Mouse (Mus musculus) heart, adult 2 months (tissue): ENCODE results near the gene Nxt2. TPM values are rescaled to one million over a fixed set of nuclear protein-coding genes. Genes with fewer than 3 reads are reported as not detected.
"Not testable (repeated sequence)": the region's sequence is repeated elsewhere in the genome, so short reads cannot be mapped to it uniquely, and the experiment has no call there.

Experiments used
- DNase-seq, 2 experiments: peaks; one replicate each; pipeline ENCODE4 v3.0.0; 2021
- H3K27ac ChIP-seq: fragments of 200-600 bp; 2 replicates; pipeline ENCODE4 v1.8.1; 2022
- H3K27me3 ChIP-seq: fragments of 200-500 bp; 2 replicates; pipeline ENCODE4 v1.6.1; 2012; ENCODE audit warnings: mild to moderate bottlenecking, low read length, inconsistent platforms, mixed read lengths; ENCODE audit not compliant: control insufficient read depth, insufficient read depth
- H3K36me3 ChIP-seq: fragments of 200-500 bp; 2 replicates; pipeline ENCODE4 v1.6.1; 2012; ENCODE audit warnings: low read length, inconsistent platforms; ENCODE audit not compliant: control insufficient read depth, insufficient read depth
- H3K4me1 ChIP-seq: fragments of 200-500 bp; 2 replicates; pipeline ENCODE4 v1.6.1; 2011; ENCODE audit warnings: low read length; ENCODE audit not compliant: control insufficient read depth, insufficient read depth
- H3K4me3 ChIP-seq: fragments of 200-600 bp; 2 replicates; pipeline ENCODE4 v1.8.1; 2022
- H3K79me2 ChIP-seq: fragments of 200-500 bp; replicated peaks from 2 replicates; pipeline ENCODE4 v1.6.1; 2012; ENCODE audit warnings: mild to moderate bottlenecking, inconsistent platforms, low read length, moderate library complexity, mixed read lengths; ENCODE audit not compliant: control insufficient read depth, insufficient read depth
- H3K9ac ChIP-seq: fragments of 200-500 bp; 2 replicates; pipeline ENCODE4 v1.6.1; 2012; ENCODE audit warnings: low read depth, mild to moderate bottlenecking, control low read depth, inconsistent platforms, low read length, mixed read lengths
- CTCF ChIP-seq: fragments of 200-600 bp; IDR thresholded peaks from 2 replicates; pipeline ENCODE4 v1.8.1; 2022; ENCODE audit warnings: antibody characterized with exemption, mild to moderate bottlenecking, moderate library complexity
- EP300 ChIP-seq: fragments of 200-500 bp; IDR thresholded peaks from 2 replicates; pipeline ENCODE4 v1.6.1; 2011; ENCODE audit warnings: low read depth, low read length, control low read depth; ENCODE audit not compliant: insufficient read depth
- POLR2A ChIP-seq: fragments of 200-500 bp; IDR thresholded peaks from 2 replicates; pipeline ENCODE4 v1.6.1; 2011; ENCODE audit warnings: mild to moderate bottlenecking, low read depth, low read length, control low read depth; ENCODE audit not compliant: insufficient read depth
- WGBS: fragments of 180-500 bp; shearing (Covaris S2); methylation state at CpG from one replicate; pipeline ENCODE4 v1.1.7; 2018; 5-methylcytosine and 5-hydroxymethylcytosine counted together
- intact Hi-C: fragments of 180-260 bp; cut with DNase I; formaldehyde crosslinking; loops from one replicate; pipeline ENCODE4 v1.15.1; 2025
- polyA plus RNA-seq: library from polyadenylated mRNA; depleted of rRNA; stranded (reverse); fragments of >200 nt; gene quantifications from 2 replicates; pipeline ENCODE4 v1.2.3, GENCODE M21; 2012
- total RNA-seq, 2 experiments: library from RNA; stranded (reverse); gene quantifications; 2 replicates each; pipeline ENCODE4 v1.2.3; 2021

The Nxt2 gene
- total and polyA plus RNA-seq, 3 experiments: 2.7 to 7.4 (median 6.9) TPM

GRCm38 (mm10) chrX:142195551-142195950 lies 31.0 kb upstream of the Nxt2 start:
- H3K4me3 ChIP-seq: no peak overlapping the region
- WGBS: 48% methylated on average over 1 of the region's 1 CpGs
- no peak overlapping the region for H3K27ac ChIP-seq
- H3K36me3 ChIP-seq: no peaks in the 10 kb centered on the region
- no peak for DNase-seq
- no peak for TF ChIP-seq CTCF
- TF ChIP-seq POLR2A: no peak
- TF ChIP-seq EP300: no peak
- intact Hi-C loops: no loop called here
- H3K79me2 ChIP-seq: no peaks in the 10 kb centered on the region
- no peaks in the 10 kb centered on the region for H3K4me1 ChIP-seq
- H3K27me3 ChIP-seq: no peaks in the 10 kb centered on the region
- no peak overlapping the region for H3K9ac ChIP-seq

- H3K27me3 ChIP-seq: no peaks in the 10 kb centered on the region
- H3K4me1 ChIP-seq: no peaks in the 10 kb centered on the region
- no peaks in the 10 kb centered on the region for H3K36me3 ChIP-seq
- no peak for TF ChIP-seq EP300
- TF ChIP-seq CTCF: no peak
- TF ChIP-seq POLR2A: no peak
- intact Hi-C loops: no loop called here
- DNase-seq: no peak
- no peaks in the 10 kb centered on the region for H3K79me2 ChIP-seq
- no peak within 1 kb of the TSS for H3K4me3 ChIP-seq
- no peak within 1 kb of the TSS for H3K9ac ChIP-seq
- 51% methylated on average over 5 of the region's 5 CpGs for WGBS
- H3K27ac ChIP-seq: no peak within 1 kb of the TSS
Observed at GRCm38 (mm10) chrX:142196831-142197230, 29.7 kb upstream of the Nxt2 start, which contains the start of gene Gucy2f. Gene Gucy2f, minus strand, starts transcription at chrX:142196931.

GRCm38 (mm10) chrX:142200295-142200694 lies 26.3 kb upstream of the Nxt2 start:
- no peak overlapping the region for H3K4me3 ChIP-seq
- TF ChIP-seq EP300 (no peak), CTCF (peak; percentile 92)
- DNase-seq: no peak
- H3K27ac ChIP-seq: no peak overlapping the region
- H3K79me2 ChIP-seq: no peaks in the 10 kb centered on the region
- 10% methylated on average over 3 of the region's 3 CpGs for WGBS
- no peaks in the 10 kb centered on the region for H3K36me3 ChIP-seq
- H3K9ac ChIP-seq: no peak overlapping the region
- no peaks in the 10 kb centered on the region for H3K4me1 ChIP-seq
- intact Hi-C loops: loop anchor here (1.0 to 5.0 kb wide), 2 partner anchors 114 to 342 kb away; no protein-coding TSS in a partner anchor
- H3K27me3 ChIP-seq: no peaks in the 10 kb centered on the region

GRCm38 (mm10) chrX:142227398-142228054 lies 956 bp downstream of the Nxt2 start:
- no peaks in the 10 kb centered on the region for H3K27me3 ChIP-seq
- no peak overlapping the region; the same call in 1 of the 2 replicates for H3K9ac ChIP-seq
- WGBS: 27% methylated on average over 15 of the region's 15 CpGs
- peak overlapping the region; percentile 82 for H3K27ac ChIP-seq
- TF ChIP-seq CTCF (no peak), EP300 (no peak), POLR2A (no peak)
- no peaks in the 10 kb centered on the region for H3K36me3 ChIP-seq
- peak; percentile 24 to 30 for DNase-seq
- H3K79me2 ChIP-seq: no peaks in the 10 kb centered on the region
- intact Hi-C loops: loop anchor here (5.0 kb wide), 1 partner anchor 455 kb away; the partner anchor contains the start of gene Tmem164
- H3K4me1 ChIP-seq: no peaks in the 10 kb centered on the region
- H3K4me3 ChIP-seq: peak overlapping the region; percentile 57

- H3K4me3 ChIP-seq: peak overlapping the region; percentile 57
- WGBS: 21% methylated on average over 26 of the region's 42 CpGs
- H3K36me3 ChIP-seq: no peaks in the 10 kb centered on the region
- H3K9ac ChIP-seq: peak overlapping the region; percentile 70
- H3K27ac ChIP-seq: peak overlapping the region; percentile 82
- H3K27me3 ChIP-seq: no peaks in the 10 kb centered on the region
- no peaks in the 10 kb centered on the region for H3K4me1 ChIP-seq
- intact Hi-C loops: loop anchor here (5.0 kb wide), 1 partner anchor 454 kb away; the partner anchor contains the start of gene Tmem164
- DNase-seq: peak; percentile 77 to 80
- TF ChIP-seq POLR2A (peak; percentile 26; the same call in 1 of the 2 replicates), EP300 (no peak)
- H3K79me2 ChIP-seq: no peaks in the 10 kb centered on the region
Observed at GRCm38 (mm10) chrX:142228055-142228768, 1.6 kb downstream of the Nxt2 start.

- H3K27me3 ChIP-seq: no peaks in the 10 kb centered on the region
- H3K9ac ChIP-seq: no peak overlapping the region
- 40% methylated on average over 7 of the region's 7 CpGs for WGBS
- TF ChIP-seq CTCF: no peak
- TF ChIP-seq EP300: no peak
- no peak for TF ChIP-seq POLR2A
- H3K79me2 ChIP-seq: no peaks in the 10 kb centered on the region
- intact Hi-C loops: loop anchor here (5.0 kb wide), 1 partner anchor 454 kb away; the partner anchor contains the start of gene Tmem164
- no peak for DNase-seq
- H3K27ac ChIP-seq: no peak overlapping the region
- H3K4me1 ChIP-seq: no peaks in the 10 kb centered on the region
- peak overlapping the region; percentile 26; the same call in 1 of the 2 replicates for H3K4me3 ChIP-seq
- no peaks in the 10 kb centered on the region for H3K36me3 ChIP-seq
Observed at GRCm38 (mm10) chrX:142228769-142229158, 2.2 kb downstream of the Nxt2 start.

GRCm38 (mm10) chrX:142236146-142236545 lies 9.6 kb downstream of the Nxt2 start:
- intact Hi-C loops: loop anchor here (2.0 kb wide), 1 partner anchor 79 kb away; no protein-coding TSS in a partner anchor
- not testable (repeated sequence) for DNase-seq
- 63% methylated on average over 1 of the region's 1 CpGs for WGBS

More at GRCm38 (mm10) chrX:142236146-142236545, 9.6 kb downstream of the Nxt2 start:
- H3K36me3 ChIP-seq, H3K9ac ChIP-seq, H3K27me3 ChIP-seq, H3K79me2 ChIP-seq, H3K27ac ChIP-seq, H3K4me1 ChIP-seq, H3K4me3 ChIP-seq: not testable (repeated sequence)
